Mouse (Mus musculus) urinary bladder, postnatal 36 days (tissue): Measurements from ENCODE around the gene Dyrk4.

ENCODE experiments used
- DNase-seq, 2 experiments: peaks; one replicate each; pipeline ENCODE4 v3.0.0; 2022; ENCODE audit warnings: low spot score in 2 of 2, mixed read lengths in 1 of 2

The Dyrk4 gene

DNA sequence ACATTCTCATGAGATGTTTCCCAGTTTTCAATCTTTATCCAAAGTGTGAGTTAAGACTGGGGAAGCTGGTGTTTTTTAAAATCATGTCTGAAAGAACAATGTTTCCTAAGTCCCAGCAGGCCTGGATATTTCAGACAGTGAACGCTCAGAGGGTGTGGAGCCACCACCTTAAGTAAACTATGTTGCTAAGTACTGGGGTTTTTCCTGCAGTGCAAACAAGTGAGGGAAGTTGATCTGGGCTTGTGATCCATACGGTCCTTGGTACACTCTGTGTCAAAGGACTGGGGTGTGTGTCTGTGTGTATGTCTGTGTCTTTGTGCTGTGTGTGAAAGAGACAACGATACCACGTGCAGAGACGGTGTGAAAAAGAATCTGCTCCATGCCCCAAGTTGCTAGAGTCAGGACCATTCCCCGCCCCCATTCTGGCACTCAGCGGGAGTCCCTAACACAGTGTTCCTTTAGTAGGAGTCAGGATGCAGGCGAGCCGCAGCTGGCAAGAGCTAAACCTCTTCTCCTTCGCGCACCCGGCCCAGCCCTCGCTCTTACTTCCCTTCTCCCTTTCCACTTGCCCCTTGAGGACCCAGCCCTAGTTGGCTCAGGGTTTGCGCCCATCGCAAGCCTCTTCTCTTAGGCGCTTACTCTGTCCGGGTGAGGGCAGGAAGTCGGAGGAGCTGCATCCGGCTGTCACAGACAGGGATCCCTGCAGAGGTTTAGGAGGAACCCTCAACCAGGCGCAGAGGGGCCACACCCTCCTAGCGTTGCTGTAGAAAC is at the start of gene Dyrk4:
Dyrk4 (minus strand) TSS at position 729 of the 771 bp plus-strand sequence.
- DNase-seq: peak in 1 of 2 experiments; percentile 6

- no peak for DNase-seq
Measured at GRCm38 (mm10) chr6:126966241-126967026, 44.8 kb upstream of the Dyrk4 start.

DNA sequence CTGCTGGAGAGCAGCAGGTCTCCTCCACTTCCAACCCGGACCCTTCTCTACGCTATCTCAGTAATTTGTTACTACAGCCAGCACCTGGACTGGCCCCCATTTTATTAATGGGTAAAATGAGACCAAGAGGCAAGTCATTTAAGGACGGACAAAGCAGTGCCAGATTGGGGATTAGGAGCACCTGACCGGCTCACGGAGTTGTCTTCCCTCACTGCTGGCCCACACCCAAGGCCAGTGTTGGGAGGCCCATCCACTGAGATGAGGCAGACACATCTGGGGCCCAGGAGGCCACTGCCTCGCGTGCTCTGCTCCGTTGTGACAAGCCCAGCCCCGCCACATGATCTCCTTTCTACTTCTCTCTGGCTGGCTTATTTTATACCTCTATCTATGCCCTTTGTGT is 41.8 kb upstream of the Dyrk4 start:
- DNase-seq: no peak

DNA sequence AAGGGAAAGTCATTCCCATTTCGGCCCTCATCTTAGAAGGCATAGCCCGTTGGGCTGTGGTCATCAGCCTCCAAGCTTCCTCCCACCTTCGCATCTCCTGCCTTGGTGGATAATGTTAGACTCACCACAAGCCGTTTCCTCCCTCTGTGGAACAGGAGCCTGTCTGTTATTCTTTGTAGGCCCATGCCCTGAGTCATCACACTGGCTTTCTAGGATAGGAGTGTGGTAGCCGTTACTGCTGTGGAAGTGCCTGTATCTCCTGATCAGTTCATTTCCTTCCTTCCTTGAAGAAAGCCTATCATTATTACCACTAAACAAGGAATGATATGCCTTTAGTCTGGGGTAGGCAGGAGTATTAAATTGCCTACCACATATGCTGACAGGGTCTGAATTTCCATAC is 41.1 kb upstream of the Dyrk4 start:
- DNase-seq: no peak

DNA sequence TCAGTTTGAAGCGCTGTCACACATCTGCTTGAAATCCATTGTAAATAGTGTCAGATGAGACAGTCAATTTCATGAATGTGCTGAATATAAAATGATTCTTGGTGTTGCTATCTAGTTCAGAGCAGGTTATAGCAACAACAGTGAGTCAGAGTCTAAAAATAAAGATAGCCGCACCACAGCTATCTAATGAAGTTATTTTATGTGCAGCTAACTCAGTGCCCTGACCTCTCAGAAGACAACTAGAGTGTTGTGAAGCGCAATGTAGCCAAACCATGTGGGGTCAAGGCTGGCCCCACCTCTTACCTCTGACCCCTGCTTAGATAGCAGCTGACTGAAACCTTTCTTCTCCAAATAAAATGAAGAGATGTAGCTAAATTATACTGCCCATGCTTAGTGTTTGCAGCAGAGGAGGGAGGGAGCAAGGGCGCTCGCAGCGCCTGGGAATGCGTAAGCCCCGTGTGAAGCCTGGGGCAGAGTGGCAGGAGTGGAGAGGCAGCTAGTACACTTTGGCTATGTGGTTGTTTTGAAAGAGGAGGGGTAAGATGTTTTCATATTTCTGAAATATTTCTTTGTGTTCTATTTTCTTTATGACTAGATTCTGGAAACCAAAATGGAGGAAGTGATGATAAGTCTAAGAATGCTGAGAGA is 39.9 kb upstream of the Dyrk4 start:
- no peak for DNase-seq

GRCm38 (mm10) chr6:126955734-126956133 is 34.1 kb upstream of the Dyrk4 start:
- peak; percentile 42 to 69 for DNase-seq

- no peak for DNase-seq
Measured at GRCm38 (mm10) chr6:126948336-126948735, 26.7 kb upstream of the Dyrk4 start.

DNA sequence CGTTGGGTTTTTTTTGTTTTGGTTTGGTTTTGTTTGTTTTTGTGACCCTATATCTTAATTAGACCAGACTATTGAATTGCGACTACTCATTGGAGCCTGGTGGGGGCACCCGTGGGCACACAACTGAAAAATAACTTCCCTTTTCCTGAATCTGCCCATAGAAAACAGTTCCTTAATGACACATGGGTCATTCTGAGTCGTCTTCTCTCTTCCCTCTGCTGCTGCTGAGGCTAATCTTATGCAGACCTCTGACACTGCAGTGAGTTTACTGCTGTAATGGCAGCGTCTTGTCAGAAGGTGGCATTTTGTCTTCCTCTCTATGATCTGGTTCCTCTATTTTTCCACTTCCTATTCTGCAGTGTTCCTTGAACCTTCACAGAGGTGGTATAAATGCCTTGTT is 18.8 kb upstream of the Dyrk4 start:
- no peak for DNase-seq

- peak; percentile 89 to 92 for DNase-seq
Measured at GRCm38 (mm10) chr6:126939487-126940171, 18.0 kb upstream of the Dyrk4 start, which contains the start of the genes Rad51ap1 and D6Wsu163e. TSS of gene Rad51ap1 (minus strand) at chr6:126939587. TSS of gene D6Wsu163e (plus strand) at chr6:126939962.

- no peak for DNase-seq
Measured at GRCm38 (mm10) chr6:126938853-126939486, 17.3 kb upstream of the Dyrk4 start.

DNA sequence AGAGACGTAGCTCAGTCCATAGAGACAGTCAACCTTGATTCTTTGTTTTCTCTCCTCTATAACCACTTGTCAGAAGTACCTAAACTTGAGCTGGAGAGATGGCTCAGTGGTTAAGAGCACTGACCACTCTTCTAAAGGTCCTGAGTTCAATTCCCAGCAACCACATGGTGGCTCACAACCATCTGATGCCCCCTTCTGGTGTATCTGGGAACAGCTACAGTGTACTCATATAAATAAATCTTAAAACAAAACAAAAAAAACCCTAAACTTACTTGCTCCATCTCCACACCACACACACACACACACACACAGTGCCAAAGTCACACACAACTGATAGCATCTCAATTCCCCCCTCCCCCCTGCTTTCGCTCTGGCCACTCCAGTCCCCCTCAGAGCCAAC is 16.4 kb upstream of the Dyrk4 start:
- DNase-seq: no peak

DNA sequence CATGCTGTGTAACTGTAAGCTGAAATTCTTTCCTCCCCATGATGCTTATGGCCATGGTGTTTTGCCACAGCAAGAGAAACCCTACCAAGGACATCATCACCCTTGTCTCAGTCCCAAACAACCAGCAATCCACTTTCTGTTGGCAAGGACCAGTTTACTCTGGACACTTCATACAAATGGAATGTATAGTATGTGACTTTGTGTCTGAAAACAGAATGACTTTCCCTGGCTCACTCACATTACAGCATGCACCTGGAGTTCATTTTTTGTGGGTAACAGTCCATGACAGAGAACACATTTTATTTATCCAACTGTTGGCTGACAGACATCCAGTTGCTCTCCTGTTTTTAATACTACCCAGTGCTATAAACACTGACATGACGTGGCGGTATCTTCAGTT is 11.3 kb upstream of the Dyrk4 start:
- DNase-seq: no peak

GRCm38 (mm10) chr6:126914928-126915327 is 6.7 kb downstream of the Dyrk4 start:
- no peak for DNase-seq

DNA sequence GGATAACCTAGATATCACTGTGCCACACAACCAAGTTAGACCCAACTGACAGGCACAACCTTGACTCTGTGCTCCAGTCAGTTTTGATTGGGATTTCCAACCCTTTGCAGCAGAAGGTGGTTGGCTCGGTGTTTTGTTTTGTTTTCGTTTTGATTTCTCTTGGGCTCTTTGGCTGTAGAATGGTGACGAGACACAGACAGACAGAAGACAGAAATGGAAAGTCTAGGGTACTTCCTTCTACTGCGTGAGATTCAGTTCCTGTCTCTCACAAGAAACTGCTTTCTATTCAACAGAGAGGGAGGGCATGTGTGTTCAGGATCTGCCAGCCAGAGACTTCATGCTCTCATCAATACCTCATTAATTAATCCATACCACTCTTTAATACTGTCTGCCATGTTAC is 10.9 kb downstream of the Dyrk4 start:
- DNase-seq: no peak

- no peak for DNase-seq
Measured at GRCm38 (mm10) chr6:126907876-126908275, 13.8 kb downstream of the Dyrk4 start.

GRCm38 (mm10) chr6:126907378-126907777 is 14.3 kb downstream of the Dyrk4 start:
- no peak for DNase-seq

DNA sequence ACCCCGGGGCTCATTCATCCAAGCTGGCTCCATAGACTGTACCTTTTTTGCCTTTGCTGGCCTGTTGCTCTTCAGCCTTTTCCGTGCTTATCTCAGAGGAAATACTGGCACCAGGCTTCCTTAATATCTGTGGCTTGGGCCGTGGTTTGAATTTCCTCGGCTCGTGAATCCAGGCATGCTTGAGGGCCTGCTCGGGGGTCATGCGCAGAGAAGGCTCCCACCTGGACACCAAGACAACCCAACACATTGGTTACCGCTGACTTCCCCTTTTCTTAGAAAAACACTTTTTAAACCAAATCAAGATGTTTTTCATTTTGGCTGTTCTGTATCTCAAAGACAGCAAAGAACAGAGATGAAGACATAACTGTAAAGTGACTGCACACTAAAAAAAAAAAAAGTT is 44.5 kb downstream of the Dyrk4 start:
- DNase-seq: no peak

DNA sequence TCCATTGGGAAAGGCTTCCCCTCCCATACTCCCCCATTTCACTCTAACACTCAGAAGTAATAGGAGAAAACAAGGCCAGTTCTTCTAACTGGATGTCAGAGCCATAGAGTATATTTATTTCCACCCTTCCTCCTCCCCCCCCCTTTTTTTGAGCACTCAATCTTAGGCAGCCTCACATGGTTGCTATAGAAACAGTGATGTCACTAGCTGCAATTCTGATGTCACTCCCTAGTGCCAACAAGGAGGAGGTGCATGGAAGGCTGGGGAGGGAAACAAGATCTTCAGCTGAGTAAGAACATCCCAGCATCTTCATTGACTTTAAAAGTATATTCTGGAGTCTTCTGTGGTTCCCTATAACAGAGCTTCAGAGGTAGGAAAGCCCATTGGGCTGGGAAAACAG is 68.8 kb downstream of the Dyrk4 start, which contains the start of gene Akap3:
Akap3 (plus strand) TSS at position 218 of the 400 bp plus-strand sequence.
- no peak for DNase-seq

DNA sequence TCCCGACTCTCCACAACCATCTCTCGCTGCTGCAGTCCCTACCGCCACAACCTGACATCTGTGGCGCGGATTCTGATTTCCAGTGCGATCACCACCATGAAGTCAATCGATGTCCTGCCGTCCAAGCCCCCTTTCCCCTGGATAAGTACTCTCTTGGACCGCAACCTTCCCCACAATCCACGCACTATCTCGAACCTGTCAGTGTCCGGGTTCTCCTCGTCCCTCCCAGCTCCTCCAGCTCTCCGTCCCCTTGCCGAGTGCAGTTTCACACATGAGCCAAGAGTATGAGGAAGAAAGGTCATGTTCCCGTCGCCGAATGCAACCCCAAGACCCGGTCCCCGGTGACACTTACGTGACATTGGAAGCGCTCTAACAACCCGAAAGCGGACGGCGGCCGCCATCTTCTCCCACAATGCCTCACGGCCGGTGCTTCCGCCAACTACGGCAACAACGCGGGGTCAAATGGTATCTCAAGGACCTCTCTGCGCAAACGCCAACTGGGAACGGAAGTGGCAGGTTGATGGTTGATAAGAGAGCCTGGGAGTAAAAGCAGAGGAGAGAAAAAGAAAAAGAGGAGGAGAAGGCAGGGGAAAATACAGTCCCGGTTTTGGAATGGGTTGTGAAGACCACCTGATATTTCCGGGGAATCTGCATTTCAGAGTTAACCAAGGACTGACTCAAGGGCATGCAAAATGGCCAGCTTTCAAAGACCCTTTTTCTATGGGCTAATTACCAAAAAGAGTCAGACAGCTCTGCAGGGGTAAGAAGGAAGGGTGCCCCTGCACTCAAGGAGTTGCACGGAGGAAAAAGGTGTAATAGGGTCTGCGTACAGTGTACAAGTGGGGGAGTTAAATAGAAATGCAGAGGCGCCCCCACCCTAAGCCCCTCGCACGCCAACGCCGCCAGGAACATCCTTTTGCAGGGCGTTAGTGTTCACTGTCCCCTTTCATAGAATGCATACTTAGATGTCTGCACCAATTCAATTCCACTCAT is 72.6 kb downstream of the Dyrk4 start, which contains the start of gene Ndufa9:
Ndufa9 (minus strand) TSS at position 425 of the 993 bp plus-strand sequence.
- peak; percentile 94 to 96 for DNase-seq

DNA sequence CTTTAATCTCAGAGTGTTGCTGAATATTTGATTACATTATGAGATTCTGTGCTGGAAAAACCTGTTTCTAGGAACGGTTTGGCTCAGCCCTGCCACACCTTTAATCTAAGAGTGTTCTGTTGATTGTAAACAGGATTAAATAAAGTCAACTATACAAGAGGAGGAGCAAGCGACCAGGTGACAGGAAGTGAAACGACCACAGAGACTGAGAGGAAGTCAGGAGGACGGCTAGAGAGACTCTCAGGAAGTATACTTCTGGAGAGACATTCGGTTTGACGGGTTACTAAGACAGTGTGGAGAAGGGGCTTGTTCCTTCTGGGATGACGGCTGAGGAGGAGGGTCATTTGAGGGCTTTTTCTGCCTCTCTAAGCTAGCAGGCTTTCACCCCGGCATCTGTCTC is 85.0 kb downstream of the Dyrk4 start:
- no peak for DNase-seq
